Mouse (Mus musculus) gastrocnemius, adult 8-10 months (tissue): Measurements from ENCODE around the gene Unc13b. TPM values are rescaled to one million over a fixed set of nuclear protein-coding genes. Genes with fewer than 3 reads are reported as not detected.
"Not testable (repeated sequence)": the region's sequence is repeated elsewhere in the genome, so short reads cannot be mapped to it uniquely, and the experiment has no call there.

ENCODE experiments used
- DNase-seq, 2 experiments: peaks; one replicate each; pipeline ENCODE4 v3.0.0; 2022; ENCODE audit warnings: low spot score in 2 of 2
- total RNA-seq, 4 experiments: library from RNA; stranded (reverse); gene quantifications; 2 replicates each; pipeline ENCODE4 v1.2.4; 2022

Gene Unc13b
- total RNA-seq, 4 experiments from 2014 or later = 1.2 to 2.8 (median 1.5) TPM

DNA sequence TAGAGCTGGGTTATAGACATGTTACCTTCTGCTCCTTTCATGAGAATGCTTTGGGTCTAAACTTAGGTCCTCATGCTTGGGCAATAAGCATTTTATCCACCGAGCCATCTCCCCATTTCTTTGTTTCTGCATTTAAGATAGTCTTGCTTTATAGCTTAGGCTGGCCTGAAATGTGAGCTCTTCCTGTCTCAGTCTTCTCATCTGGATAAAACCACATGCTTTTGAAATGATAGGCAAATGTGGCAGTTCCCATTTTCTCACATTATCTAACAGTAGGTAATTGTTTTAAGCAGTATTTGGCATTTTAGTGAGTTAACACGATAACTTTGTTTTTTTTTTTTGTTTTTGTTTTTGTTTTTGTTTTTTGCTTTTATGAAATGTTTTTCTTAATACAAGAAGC is 31.2 kb downstream of the Unc13b start:
- DNase-seq = no peak

DNA sequence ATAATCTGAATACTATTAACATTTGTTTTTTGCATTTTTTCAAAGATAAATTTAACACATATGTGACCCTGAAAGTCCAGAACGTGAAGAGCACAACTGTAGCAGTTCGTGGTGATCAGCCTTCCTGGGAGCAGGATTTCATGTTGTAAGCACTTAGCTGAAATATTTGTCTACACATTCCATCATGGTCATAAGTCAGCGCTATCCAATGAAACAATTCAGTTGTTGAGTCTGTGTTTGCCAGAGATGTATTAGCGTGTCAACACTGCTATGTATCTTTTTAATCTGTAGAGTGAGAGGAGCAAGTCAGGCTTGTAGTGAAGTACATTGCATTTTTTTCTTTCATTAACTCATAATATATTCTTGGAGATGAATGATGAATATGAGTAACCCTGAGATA is 32.4 kb downstream of the Unc13b start:
- no peak for DNase-seq

DNA sequence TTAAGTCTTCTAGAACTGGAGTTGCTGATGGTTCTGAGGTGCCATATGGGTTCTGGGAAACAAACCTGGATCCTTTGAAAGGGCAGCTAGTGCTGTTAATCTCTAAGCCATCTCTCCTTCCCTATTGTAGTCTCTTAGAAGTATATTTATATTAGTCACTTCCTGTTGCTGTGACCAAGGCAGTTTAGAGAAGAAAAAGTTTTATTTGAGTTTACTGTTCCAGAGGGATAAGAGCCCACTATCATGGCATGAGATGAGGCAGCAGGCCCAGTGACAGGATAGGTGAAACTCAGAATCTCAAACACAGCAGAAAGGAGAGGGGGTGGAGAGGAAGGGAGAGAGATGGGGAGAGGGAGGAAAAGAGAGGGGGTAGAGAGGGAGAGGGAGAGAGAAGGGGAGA is 54.7 kb downstream of the Unc13b start:
- no peak for DNase-seq

DNA sequence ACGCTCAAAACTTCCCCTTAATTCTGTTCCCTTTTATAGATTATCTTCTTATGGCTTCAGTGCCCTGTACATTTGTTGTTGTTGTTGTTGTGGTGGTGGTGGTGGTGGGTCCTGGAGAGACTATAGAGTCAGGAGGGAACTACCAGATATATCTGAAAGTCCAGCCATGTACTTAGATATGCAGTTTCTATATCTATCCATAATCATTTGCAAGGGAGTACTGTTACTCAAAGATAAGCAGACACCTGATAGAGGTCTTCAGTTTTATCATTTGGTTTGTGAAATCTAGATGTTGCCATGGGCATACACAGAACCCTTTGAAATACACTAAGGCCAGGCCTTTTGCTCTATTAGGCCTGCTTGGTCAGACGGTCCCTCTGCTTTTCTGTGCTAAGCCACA is 55.8 kb downstream of the Unc13b start:
- no peak for DNase-seq

DNA sequence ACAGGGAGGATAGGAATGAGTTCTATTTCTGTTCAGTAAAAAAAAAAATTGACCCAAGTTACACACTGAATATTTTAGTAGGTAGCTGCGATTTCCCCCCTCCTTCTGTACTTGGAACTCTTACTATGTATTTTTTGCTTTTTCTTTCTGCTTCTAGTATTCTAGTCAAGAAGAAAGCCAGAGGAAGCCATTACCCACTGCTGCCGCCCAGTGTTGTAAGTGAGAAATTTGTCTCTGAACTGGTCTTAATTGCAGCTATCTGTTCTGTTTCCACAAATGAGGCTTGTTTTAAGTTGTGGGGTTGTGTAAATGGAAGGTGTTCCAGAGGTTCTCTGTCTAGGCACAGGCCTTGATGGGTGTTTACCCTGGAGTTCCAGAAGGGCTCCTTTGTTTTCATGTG is 56.2 kb downstream of the Unc13b start:
- DNase-seq = peak in 1 of 2 experiments; percentile 3

DNA sequence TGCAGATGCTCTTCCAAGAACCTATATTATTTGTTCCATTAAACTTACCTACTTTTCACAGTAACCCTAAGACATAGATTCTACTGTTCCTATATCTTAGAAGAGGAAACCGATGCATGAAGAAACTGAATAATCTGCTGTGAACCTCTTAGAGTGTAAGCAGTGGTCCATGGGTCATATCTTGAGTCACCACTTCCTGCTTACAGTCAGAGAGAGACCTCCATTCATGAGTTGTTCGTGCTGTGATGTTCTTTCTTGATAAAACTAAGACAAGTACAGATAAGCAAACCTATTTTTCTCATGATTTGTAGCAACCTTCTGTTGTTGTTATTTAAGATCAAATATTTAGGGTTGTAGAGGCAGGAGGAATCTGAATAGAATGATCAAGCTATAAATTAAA is 57.5 kb downstream of the Unc13b start:
- no peak for DNase-seq

DNA sequence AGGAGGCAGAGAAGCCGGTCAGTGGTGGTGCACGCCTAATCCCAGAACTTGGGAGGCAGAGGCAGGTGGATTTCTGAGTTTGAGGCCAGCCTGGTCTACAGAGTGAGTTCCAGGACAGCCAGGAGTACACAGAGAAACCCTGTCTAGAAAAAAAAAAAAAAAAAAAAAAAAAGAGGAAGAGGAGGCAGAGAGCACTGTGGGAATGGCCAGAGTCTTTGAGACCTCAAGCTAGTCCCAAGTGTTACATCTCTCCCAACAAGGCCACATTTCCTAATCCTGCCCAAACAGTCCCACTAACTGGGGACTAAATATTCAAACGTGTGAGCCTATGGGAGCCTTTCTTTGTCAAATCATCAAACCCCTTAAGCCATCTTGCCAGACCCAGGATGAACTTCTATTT is 71.0 kb downstream of the Unc13b start:
- no peak for DNase-seq

DNA sequence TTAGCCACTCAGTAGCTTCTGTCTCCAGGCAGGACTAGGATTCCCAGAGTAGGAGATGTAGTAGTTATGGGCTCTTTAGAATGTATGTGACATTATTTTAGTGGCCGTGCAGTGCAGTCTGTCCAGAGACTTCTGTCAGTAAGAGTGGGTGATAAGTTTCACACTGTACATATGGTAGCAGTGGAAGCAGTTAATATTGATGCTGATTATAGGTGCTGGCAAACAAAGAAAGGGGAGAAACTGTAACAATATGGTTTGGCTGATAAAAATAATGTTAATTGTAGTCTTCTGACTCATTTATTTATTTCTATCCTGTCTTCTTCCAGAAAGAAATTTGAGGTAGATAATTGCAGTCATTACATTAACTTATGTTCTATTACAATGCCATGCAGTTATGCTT is 83.9 kb downstream of the Unc13b start:
- DNase-seq = no peak

DNA sequence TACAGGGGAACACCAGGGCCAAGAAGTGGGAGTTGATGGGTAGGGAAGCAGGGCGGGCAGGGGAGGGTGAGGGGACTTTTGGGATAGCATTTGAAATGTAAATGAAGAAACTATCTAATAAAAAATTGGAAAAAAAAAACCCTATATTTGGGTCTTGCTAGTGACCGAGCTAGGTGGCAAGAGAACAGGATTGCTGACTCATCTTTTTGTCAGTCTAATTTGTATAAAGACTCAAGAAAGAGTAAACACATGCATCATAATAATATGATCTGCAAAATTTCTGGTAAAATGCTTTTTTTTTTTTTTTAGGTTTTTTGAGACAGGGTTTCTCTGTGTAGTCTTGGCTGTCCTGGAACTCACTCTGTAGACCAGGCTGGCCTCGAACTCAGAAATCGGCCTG is 93.7 kb downstream of the Unc13b start:
- DNase-seq = not testable (repeated sequence)

DNA sequence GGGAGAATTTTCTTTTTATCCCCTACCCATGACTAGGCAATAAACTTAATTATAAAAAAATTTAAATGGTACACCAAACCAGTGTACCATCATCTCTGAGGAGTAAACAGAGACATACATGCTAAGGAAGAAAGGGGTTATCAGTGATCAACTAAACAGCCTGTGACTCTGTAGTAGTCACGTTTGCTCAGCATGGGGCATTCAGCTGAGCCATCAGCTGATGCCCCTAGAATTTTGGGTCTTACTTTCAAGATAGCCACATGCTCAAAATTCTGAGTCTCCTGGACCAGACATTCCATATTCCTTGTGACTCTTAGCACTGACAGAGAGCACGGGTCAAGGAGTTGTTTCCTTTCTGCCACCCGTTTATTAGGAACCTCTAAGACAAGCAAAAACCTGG is 101.3 kb downstream of the Unc13b start:
- DNase-seq = no peak

DNA sequence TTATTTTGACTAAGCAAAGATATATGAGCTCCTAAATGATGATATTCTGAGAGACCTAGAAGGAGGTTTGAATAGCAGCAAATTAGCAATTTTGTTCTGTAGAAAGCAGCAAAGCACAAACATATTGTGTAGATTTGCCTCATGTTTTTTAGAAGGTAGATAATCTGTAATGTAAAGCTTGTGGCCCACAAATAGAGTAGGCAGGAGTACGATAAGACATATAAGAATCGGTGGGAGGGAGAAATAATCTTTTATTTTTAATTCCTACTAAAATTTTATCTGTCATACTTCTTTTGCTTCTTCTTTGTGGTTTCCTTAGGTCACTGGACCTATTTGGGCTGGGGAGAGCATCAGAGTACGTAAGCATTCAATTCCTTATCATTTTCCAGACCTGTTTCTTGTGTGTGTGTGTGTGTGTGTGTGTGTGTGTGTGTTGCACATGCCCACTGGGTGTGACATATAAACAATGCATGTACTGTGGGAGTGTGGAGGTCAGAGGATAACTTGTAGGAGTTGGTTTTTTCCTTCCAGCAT is 102.4 kb downstream of the Unc13b start:
- DNase-seq = no peak

DNA sequence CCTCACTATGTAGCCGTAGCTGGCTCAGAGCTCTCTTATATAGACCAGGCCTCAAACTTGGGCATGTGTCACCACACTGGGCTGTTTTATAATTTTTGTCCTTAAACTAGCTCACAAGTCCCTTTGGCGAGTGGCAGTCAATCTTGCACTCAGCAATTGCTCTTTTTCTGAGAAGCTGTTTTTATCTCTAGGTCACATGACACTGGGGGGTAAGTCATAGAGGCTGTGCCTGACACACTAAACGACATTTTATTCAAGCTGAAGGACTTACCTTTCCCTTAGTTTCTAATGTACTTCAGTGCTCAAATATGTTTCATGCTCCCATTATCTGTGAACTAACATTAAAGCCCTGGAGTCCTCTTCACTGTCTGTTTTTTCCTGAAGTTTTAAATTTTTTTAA is 104.5 kb downstream of the Unc13b start:
- DNase-seq = no peak

DNA sequence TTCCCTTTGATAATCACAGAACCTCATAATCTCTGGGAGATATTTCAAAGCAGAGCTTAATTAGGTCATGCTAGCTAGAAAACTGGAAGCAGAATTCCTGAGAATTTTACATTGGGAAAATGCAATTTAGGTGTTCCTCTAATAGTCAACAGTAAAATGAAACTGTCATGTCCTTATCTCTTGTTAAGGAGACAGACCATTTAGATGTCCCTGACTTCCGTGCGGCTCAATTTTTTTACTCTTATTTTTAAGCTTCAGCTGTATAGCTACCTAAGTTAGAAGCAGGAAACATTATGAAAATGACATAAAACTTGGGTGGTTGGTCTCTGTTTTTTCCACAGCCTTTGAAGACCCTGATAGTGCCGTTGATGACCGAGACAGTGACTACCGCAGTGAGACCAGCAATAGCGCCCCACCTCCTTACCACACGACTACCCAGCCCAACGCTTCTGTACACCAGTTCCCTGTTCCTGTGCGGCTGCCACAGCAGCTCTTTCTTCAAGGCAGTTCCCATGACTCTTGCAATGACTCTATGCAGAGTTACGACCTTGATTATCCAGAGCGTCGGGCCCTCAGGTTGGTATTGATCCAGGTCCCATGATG is 106.8 kb downstream of the Unc13b start:
- DNase-seq = no peak

DNA sequence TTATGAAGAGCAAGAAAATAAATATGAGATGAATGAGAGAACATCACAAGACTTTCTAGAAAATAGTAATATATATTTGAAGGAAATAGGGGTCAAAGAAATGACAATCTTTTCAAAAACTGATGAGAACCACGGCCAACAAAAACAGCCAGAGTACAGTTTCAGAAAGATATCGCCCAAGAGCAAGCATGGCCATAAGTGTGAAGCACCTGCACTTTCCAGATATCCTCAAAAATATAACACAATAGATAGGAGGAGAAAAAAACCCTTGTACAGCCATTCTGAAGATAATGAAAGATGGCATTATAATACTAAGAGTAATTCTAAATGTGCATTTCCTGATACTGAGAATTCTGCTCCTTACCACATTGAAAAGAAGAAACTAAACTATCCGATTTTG is 111.3 kb downstream of the Unc13b start:
- no peak for DNase-seq

DNA sequence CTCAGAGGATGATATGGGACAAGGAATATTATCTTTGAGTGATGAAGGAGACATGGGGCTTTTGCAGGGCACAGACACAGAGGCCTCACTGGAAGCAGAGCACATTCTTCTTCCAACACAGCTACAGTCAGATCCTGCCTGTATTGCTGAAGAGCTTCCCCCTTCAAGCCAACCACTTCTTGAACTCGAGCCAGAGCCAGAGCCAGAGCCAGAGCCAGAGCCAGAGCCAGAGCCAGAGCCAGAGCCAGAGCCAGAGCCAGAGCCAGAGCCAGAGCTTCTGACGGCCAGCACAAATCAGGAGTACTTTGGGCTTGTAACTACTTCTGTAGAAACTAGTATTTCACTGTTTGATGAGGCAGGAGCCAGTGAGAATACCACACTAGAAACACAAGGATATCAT is 118.4 kb downstream of the Unc13b start:
- peak; percentile 6 to 38 for DNase-seq

DNA sequence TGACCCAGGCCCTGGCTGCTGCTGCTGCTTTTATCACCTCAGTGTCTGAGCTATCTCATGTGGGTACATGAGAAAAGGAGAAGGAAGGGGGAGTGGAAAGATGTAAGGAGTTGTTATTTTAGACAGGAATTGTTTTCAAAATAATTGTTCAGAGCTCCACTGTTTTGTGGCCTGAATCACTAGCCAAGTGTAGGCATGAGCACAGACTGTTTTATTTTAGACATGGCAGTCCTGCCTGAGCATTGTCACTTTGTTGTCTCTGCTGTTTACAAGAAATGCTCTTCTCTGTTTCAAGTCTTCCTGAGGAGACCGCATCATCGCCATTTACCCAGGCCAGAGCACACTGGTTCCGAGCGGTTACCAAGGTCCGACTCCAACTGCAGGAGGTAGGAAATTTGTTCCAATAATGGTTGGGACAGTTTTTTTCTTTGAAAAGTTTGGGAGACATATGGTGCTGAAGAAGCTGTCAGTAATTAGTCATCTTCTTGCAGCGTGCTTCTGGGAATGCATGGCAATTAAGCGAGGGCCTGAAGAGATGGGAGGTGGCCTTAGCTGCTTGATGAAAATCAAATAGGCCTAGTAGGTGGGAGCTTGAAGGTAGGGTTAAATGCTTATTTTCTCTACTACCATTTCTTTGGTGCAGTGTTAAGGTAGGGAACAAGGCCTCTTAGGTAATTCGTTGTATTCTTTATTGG is 123.9 kb downstream of the Unc13b start:
- no peak for DNase-seq

DNA sequence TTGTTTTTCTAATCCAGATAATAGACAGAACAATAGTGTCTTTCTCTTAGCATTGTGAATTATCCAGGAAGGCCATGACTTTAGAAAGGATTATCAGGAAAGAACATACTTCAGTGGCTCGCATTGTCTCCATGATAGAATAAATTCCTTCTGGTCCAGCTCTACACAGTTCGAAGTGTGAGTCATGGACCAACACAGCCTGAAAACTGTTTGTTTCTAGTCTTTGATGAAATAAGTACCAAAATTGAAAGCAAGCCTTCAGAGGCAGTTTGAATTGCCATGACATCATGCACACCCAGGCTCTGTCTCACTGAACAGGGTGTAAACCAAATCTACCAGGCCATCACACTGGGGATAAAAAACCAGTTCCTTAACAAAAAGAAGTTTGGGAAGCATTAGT is 128.7 kb downstream of the Unc13b start:
- no peak for DNase-seq

DNA sequence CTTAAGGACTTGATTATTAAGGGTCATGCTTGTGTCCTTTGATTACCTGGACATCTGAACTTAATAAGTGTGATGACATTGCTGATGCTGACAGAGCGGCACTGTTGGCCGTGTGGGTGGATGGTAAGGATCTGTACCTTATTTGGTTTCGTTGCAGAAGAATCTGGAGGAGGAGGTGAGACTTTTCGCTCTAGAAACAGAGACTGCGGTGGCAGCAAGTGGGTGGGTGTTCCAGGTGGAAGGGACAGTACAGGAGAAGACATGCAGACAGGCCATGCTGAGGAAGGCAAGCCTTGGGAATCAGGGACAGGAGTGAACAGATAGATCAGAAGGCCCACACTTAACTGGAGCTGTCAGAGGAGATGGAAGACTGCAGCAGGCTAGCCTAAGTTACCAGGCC is 130.6 kb downstream of the Unc13b start:
- DNase-seq = no peak

DNA sequence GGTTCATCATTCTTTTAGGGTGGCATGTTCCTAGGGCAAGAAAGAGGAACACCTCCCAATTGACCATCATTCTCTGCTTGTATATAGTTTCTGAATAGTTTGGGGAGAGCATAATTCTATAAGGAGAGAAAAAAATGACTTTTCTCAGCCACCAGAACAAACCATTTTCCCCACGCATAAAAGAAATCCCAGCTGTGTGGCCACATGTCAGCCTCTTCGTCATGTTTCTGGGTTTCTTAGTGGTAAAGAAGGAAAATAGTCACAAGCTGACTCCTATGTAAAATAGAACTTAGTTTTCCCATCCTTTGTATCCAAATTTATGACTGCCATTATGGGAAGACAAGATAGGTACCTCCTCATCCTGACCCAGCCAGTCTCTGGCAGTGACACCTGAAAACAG is 146.2 kb downstream of the Unc13b start:
- no peak for DNase-seq

DNA sequence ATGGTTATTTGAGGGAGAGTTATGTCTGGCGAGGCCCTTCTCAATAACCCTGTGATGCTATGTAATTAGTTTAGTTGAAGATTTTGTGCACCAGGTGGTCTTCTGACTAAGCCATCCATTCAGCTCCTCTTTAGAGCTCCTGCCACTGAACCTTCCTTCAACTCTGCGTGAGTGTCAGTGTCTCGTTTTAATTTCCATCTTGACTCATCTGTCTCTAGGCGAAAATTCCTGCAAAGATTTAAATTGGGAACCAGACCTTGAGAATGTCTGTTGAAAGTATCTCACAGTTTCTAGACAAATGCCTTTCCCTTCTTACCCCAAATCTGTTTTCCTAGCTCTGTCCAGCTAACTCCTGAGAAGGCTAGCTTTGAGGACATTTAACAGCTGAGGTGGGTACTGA is 146.8 kb downstream of the Unc13b start:
- no peak for DNase-seq

DNA sequence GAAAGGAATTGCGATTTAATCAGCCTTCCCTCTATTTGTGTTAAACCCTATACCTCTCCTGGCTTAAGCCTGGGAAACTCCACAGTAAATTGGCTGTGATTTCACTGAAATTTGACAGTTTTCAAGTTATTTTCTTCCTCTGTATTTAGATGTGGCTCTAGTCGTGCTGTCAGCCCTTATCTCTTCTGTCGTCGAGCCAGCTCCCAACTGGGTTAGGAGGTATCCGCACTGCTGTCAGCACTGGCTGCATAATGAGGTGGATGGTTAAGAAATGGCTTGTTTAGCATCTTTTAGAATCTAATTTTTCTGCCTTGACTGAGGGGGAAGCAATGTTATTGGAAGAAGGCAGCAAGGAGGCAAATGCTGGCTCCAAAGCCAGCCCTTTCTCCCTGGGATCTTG is 148.2 kb downstream of the Unc13b start:
- DNase-seq = no peak

DNA sequence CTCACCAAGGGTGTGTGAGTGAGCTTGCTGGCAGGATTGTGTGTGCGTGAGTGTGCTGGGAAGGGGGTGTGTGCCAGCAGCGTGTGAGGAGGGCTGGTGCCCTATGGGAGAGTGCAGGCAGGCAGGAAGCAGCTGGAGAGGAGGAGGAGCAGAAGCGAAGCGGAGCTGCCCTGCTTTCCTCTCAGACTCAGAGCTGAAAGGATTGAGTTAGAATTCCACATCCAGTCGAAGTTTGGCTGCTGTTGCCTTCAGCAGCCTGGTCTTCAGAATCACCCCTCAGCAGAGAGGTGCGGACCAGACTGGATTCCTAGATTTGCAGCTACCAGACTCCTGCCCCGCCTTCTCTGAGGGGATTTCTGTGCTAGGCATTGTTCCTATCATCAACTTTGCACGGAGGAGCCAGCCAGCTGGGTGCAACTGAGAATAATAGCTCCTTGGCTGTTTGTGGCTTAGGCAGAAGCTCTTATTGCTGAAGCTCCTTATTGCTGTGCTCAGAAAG is 150.4 kb downstream of the Unc13b start:
- DNase-seq = no peak

DNA sequence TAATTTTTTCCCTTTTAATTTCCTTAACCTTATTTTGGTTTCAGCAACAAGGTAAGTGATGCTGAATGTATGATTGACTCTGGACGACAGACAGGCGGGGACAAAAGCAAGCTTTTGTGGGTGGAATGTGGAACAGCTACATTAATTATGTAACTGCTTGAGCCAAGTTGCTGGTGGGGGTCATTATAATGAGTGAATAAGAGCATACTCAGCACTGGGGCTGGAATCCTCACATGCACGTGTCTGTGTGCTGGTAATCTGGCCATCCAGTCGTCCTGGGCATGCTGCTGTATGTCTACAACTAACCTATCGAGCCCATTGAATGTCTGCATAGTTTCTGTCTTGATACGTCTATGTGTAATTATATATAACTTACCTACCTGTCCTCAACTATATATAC is 150.9 kb downstream of the Unc13b start:
- no peak for DNase-seq
